Mouse (Mus musculus) erythroblast, embryonic 14.5 days (primary cell): Measurements from ENCODE around the gene Actn4.

Experiments used
- GATA1 ChIP-seq: IDR thresholded peaks from 2 replicates; pipeline ENCODE4 v1.6.1; 2012; ENCODE audit warnings: low read length, inconsistent platforms, mixed read lengths
- TAL1 ChIP-seq: IDR thresholded peaks from 3 replicates; pipeline ENCODE4 v1.6.1; 2012; ENCODE audit warnings: low read length, inconsistent platforms, mixed read lengths

GRCm38 (mm10) chr7:28930320-28931031 lies 31.7 kb downstream of the Actn4 start:
- TF ChIP-seq GATA1: no peak
- TF ChIP-seq TAL1: no peak
